Mouse (Mus musculus) embryonic fibroblast, embryonic 13.5 days (primary cell): ENCODE measurements at regions not wholly inside any gene's neighbourhood (a gene's known extent, or its start where the extent isn't known, plus 50 kb on each side); places are given as distances from the start of the nearest gene placed in this dataset.

ENCODE experiments used
- H3K27ac ChIP-seq: 2 replicates; pipeline ENCODE4 v1.5.1; 2012; ENCODE audit warnings: low read length, control low read depth, inconsistent platforms; ENCODE audit not compliant: insufficient read depth
- H3K4me1 ChIP-seq: 2 replicates; pipeline ENCODE4 v1.6.1; 2011; ENCODE audit warnings: low read length; ENCODE audit not compliant: control insufficient read depth, insufficient read depth
- H3K4me3 ChIP-seq: 2 replicates; pipeline ENCODE4 v1.5.1; 2011; ENCODE audit warnings: mild to moderate bottlenecking, control low read depth, low read length; ENCODE audit not compliant: insufficient read depth
- CTCF ChIP-seq: IDR thresholded peaks from 2 replicates; pipeline ENCODE4 v1.5.1; 2011; ENCODE audit warnings: mild to moderate bottlenecking, control low read depth, low read length, moderate library complexity, borderline replicate concordance; ENCODE audit not compliant: insufficient read depth
- POLR2A ChIP-seq: IDR thresholded peaks from 2 replicates; pipeline ENCODE4 v1.6.1; 2011; ENCODE audit warnings: low read depth, mild to moderate bottlenecking, control low read depth, low read length, moderate library complexity

- Histone ChIP-seq H3K4me3 (no peak overlapping the region), H3K27ac (no peak overlapping the region), H3K4me1 (peaks cover 5% of the 10 kb centered on the region)
- no peak for TF ChIP-seq POLR2A
- TF ChIP-seq CTCF: no peak
These were observed 163.7 kb downstream of the Kcna5 start for GRCm38 (mm10) chr6:126371489-126371888.

DNA sequence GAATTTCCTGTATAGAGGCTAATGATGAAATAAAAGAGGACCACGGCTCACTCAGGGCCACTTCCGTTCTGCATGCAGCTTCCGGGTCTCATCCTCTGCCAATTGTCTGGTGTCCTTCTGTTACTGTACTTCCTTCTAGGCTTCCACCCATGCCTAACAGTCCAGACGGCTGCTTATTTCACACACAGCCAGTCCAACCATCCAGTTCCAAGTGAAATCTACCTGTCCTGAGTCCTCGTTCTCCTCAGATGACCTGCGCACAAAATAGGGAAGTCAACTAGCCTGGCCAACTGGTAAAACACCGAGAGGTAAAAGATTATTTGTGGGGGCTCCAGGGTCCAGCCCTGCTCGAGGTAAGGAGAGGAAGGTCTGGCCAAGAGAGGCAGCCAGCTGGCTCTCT lies 169.7 kb downstream of the Kcna5 start:
- no peak overlapping the region for H3K27ac ChIP-seq
- TF ChIP-seq CTCF (no peak), POLR2A (no peak)
- no peak overlapping the region for H3K4me3 ChIP-seq
- peaks cover 5% of the 10 kb centered on the region for H3K4me1 ChIP-seq

- Histone ChIP-seq H3K4me3 (no peak overlapping the region), H3K27ac (no peak overlapping the region), H3K4me1 (peaks cover 5% of the 10 kb centered on the region)
- TF ChIP-seq CTCF: no peak
- no peak for TF ChIP-seq POLR2A
These were observed 172.9 kb downstream of the Kcna5 start for GRCm38 (mm10) chr6:126362331-126362730.

DNA sequence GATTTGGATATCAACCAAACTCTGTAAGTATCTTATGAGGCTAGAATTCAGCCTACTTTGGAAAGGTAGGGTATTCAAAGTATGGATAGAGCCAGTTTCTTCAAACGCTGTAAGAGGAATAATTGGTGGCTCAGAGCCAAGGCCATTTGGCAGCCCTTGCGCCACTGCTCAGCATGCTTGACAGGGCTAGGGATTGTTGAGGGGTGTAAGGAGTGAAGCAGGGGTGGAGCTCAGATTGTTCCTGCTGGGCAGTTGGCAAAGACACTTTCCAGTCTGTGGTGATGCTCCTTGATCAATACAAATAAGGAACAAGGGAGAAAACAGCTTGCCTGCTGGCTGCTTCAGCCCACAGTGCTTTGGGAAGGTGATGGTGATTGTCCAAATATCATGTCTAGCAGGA lies 181.9 kb downstream of the Kcna5 start:
- no peak overlapping the region for H3K4me3 ChIP-seq
- no peaks in the 10 kb centered on the region for H3K4me1 ChIP-seq
- no peak overlapping the region for H3K27ac ChIP-seq
- no peak for TF ChIP-seq POLR2A
- no peak for TF ChIP-seq CTCF

- TF ChIP-seq POLR2A: no peak
- no peak for TF ChIP-seq CTCF
- H3K4me3 ChIP-seq: no peak overlapping the region
- peaks cover 4% of the 10 kb centered on the region; the same call in 1 of the 2 replicates for H3K4me1 ChIP-seq
- no peak overlapping the region for H3K27ac ChIP-seq
These were observed 183.8 kb upstream of the Ntf3 start for GRCm38 (mm10) chr6:126350476-126350875.

GRCm38 (mm10) chr6:126349905-126350304 lies 183.2 kb upstream of the Ntf3 start:
- peaks cover 4% of the 10 kb centered on the region; the same call in 1 of the 2 replicates for H3K4me1 ChIP-seq
- TF ChIP-seq CTCF (no peak), POLR2A (no peak)
- H3K27ac ChIP-seq: no peak overlapping the region
- H3K4me3 ChIP-seq: no peak overlapping the region

DNA sequence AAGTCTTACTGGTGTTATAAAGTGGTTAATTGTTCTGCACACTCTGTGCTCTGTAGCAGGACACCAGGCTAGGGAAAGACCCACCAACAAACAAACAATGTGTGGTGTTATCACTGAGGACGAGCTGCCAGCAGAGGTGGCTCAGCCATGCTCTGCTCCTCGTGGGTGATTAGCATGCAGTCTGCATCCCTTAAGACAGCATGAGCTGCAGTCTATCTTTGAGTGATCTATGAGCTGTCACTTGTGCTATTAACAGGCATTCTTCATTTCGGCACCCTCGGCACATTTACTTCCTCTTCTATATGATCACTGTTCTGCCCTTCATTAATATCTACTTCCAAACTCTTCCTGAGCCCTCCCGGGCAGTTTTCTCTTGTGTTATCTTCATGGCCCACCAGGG lies 178.5 kb upstream of the Ntf3 start:
- Histone ChIP-seq H3K27ac (no peak overlapping the region), H3K4me3 (no peak overlapping the region)
- TF ChIP-seq POLR2A: no peak
- TF ChIP-seq CTCF: no peak

DNA sequence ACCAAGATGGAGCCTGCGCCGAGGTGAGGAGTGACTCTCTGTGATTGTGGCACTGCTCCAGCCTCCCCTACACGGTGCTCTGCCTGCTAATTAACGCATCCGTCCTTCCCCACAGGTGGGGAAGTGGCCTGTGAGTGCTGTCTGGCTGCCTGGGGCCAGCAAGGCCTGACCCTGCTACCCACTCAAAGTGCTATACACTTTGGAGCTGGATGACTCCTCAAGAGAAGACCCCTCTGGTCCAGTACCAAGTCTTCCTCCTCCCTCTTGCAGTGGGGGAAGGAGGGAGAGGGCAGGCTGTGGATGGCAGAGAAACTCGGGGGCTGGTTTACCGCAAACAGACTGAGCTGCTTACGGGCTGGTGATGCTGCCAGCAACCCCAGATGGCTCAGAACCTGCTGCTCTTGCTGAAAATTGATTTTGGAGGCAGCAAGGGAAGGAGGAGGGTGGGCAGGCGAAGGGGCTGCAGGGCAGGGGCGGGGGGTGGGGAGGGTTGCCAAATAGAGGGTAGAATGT lies 173.4 kb upstream of the Ntf3 start:
- no peak overlapping the region for H3K4me3 ChIP-seq
- no peak for TF ChIP-seq CTCF
- no peak for TF ChIP-seq POLR2A
- no peak overlapping the region for H3K27ac ChIP-seq
- H3K4me1 ChIP-seq: no peaks in the 10 kb centered on the region

More for the DNA sequence above, 178.5 kb upstream of the Ntf3 start:
- H3K4me1 ChIP-seq: peaks cover 4% of the 10 kb centered on the region; the same call in 1 of the 2 replicates

DNA sequence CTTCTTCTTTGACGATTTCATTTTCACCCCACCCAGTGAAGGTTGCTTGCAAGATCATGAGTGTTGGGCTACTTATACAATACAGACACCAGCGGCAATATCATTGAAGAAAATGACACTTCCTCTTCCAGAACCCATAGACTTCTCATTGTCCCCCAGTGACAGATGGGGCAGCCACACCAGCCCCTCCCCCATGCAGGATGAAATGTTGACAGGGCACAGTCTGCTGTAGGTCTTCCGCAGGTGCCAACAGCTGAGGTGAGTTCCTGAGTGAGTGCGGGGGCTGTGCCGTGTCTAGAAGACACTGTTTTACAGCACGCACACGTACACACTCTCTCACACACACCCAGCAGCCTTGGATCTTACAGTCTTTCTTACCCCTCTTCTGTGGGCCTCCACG lies 171.0 kb upstream of the Ntf3 start:
- no peak overlapping the region for H3K27ac ChIP-seq
- no peak overlapping the region for H3K4me3 ChIP-seq
- no peaks in the 10 kb centered on the region for H3K4me1 ChIP-seq
- TF ChIP-seq CTCF (no peak), POLR2A (no peak)

DNA sequence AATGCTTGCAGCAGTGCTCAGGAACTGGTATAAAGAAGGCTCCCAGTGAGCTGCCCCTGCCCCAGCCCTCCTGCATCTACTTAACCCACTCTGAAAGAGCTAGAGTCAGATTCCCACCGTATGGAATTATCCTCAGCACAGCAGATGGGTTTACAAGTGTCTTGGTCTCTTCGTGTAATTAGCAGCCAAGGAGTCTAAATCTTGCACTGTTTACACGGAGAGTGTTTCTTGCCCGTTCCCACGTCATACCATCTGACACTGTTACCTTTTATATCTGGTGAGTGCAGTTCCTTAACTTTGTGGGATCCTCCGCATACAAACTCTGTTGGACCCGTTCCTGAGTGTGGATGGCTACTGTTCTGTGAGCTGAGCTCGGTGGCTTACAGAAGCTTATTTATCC lies 167.5 kb upstream of the Ntf3 start:
- no peaks in the 10 kb centered on the region for H3K4me1 ChIP-seq
- no peak for TF ChIP-seq POLR2A
- no peak for TF ChIP-seq CTCF
- H3K27ac ChIP-seq: no peak overlapping the region

GRCm38 (mm10) chr6:126327187-126327586 lies 160.5 kb upstream of the Ntf3 start:
- H3K4me3 ChIP-seq: no peak overlapping the region
- TF ChIP-seq CTCF (no peak), POLR2A (no peak)
- no peaks in the 10 kb centered on the region for H3K4me1 ChIP-seq
- no peak overlapping the region for H3K27ac ChIP-seq

More for the DNA sequence above, 167.5 kb upstream of the Ntf3 start:
- no peak overlapping the region for H3K4me3 ChIP-seq
